Mouse (Mus musculus) small intestine, adult 2 months (tissue): ENCODE data around the gene Ubn2. TPM values are rescaled to one million over a fixed set of nuclear protein-coding genes. Genes with fewer than 3 reads are reported as not detected.

Source experiments
- H3K27ac ChIP-seq: fragments of 200-500 bp; 2 replicates; pipeline ENCODE4 v1.5.1; 2012; ENCODE audit warnings: low read depth, low read length, control low read depth, inconsistent platforms; ENCODE audit not compliant: insufficient read depth
- H3K27me3 ChIP-seq: fragments of 200-500 bp; 2 replicates; pipeline ENCODE4 v1.6.1; 2012; ENCODE audit warnings: mild to moderate bottlenecking, moderate library complexity, low read length, inconsistent platforms; ENCODE audit not compliant: control insufficient read depth, insufficient read depth
- H3K36me3 ChIP-seq: fragments of 200-500 bp; 2 replicates; pipeline ENCODE4 v1.6.1; 2012; ENCODE audit warnings: mild to moderate bottlenecking, low read length, control low read depth, inconsistent platforms; ENCODE audit not compliant: control insufficient read depth, insufficient read depth
- H3K4me1 ChIP-seq: fragments of 200-500 bp; 2 replicates; pipeline ENCODE4 v1.6.1; 2012; ENCODE audit warnings: low read length, inconsistent platforms, mixed read lengths; ENCODE audit not compliant: control insufficient read depth, insufficient read depth, insufficient read length
- H3K4me3 ChIP-seq: fragments of 200-500 bp; 2 replicates; pipeline ENCODE4 v1.5.1; 2012; ENCODE audit warnings: low read depth, mild to moderate bottlenecking, control low read depth, inconsistent platforms, low read length, moderate library complexity
- CTCF ChIP-seq: fragments of 200-500 bp; IDR thresholded peaks from 2 replicates; pipeline ENCODE4 v1.5.1; 2012; ENCODE audit warnings: low read depth, mild to moderate bottlenecking, control low read depth, inconsistent platforms, low read length, moderate library complexity, mixed read lengths; ENCODE audit not compliant: insufficient replicate concordance, insufficient read length; ENCODE audit errors: extremely low read depth
- POLR2A ChIP-seq: fragments of 200-500 bp; IDR thresholded peaks from 2 replicates; pipeline ENCODE4 v1.6.1; 2012; ENCODE audit warnings: low read depth, mild to moderate bottlenecking, control low read depth, inconsistent platforms, low read length, moderate library complexity
- WGBS: fragments of 180-500 bp; shearing (Covaris S2); methylation state at CpG from one replicate; pipeline ENCODE4 v1.1.7; 2018; 5-methylcytosine and 5-hydroxymethylcytosine counted together
- polyA plus RNA-seq: library from polyadenylated mRNA; depleted of rRNA; stranded (reverse); fragments of >200 nt; gene quantifications from 2 replicates; pipeline ENCODE4 v1.2.3, GENCODE M21; 2012

Ubn2 gene
- polyA plus RNA-seq, 1 experiment: 5.1 TPM

GRCm38 (mm10) chr6:38523851-38524250 lies 90.1 kb downstream of the Ubn2 start:
- Histone ChIP-seq H3K4me1 (peaks cover 2% of the 10 kb centered on the region; the same call in 1 of the 2 replicates), H3K36me3 (no peaks in the 10 kb centered on the region), H3K4me3 (no peak overlapping the region), H3K27me3 (no peaks in the 10 kb centered on the region), H3K27ac (no peak overlapping the region)
- 11% methylated on average over 8 of the region's 8 CpGs for WGBS
- no peak for TF ChIP-seq CTCF
- TF ChIP-seq POLR2A: no peak

GRCm38 (mm10) chr6:38531211-38531820 lies 97.6 kb downstream of the Ubn2 start:
- TF ChIP-seq CTCF: peak; percentile 46; the same call in 1 of the 2 replicates
- TF ChIP-seq POLR2A: no peak
- no peak overlapping the region for H3K4me3 ChIP-seq
- H3K4me1 ChIP-seq: peaks cover 4% of the 10 kb centered on the region; the same call in 1 of the 2 replicates
- no peaks in the 10 kb centered on the region for H3K27me3 ChIP-seq
- no peaks in the 10 kb centered on the region for H3K36me3 ChIP-seq
- peak overlapping the region; percentile 33; the same call in 1 of the 2 replicates for H3K27ac ChIP-seq
- WGBS: 52% methylated on average over 5 of the region's 5 CpGs

- H3K27ac ChIP-seq: peak overlapping the region; percentile 95
- H3K27me3 ChIP-seq: no peaks in the 10 kb centered on the region
- 6% methylated on average over 25 of the region's 25 CpGs for WGBS
- no peak for TF ChIP-seq POLR2A
- no peak for TF ChIP-seq CTCF
- H3K36me3 ChIP-seq: no peaks in the 10 kb centered on the region
- peaks cover 4% of the 10 kb centered on the region; the same call in 1 of the 2 replicates for H3K4me1 ChIP-seq
- H3K4me3 ChIP-seq: peak overlapping the region; percentile 66
Observed at GRCm38 (mm10) chr6:38532500-38533420, 99.0 kb downstream of the Ubn2 start.

GRCm38 (mm10) chr6:38533428-38534405 lies 100.0 kb downstream of the Ubn2 start, which contains the start of gene Fmc1:
Gene Fmc1, plus strand, starts transcription at chr6:38533502.
- no peaks in the 10 kb centered on the region for H3K36me3 ChIP-seq
- TF ChIP-seq CTCF: no peak
- peak; percentile 79; the same call in 1 of the 2 replicates for TF ChIP-seq POLR2A
- H3K4me1 ChIP-seq: peaks cover 4% of the 10 kb centered on the region; the same call in 1 of the 2 replicates
- H3K4me3 ChIP-seq: peak within 1 kb of the TSS; percentile 89
- under 1% methylated on average over 41 of the region's 41 CpGs for WGBS
- H3K27ac ChIP-seq: peak within 1 kb of the TSS; percentile 95
- no peaks in the 10 kb centered on the region for H3K27me3 ChIP-seq

- Histone ChIP-seq H3K27me3 (no peaks in the 10 kb centered on the region), H3K27ac (peak overlapping the region; percentile 91), H3K36me3 (no peaks in the 10 kb centered on the region; the same call in 1 of the 2 replicates), H3K4me3 (peak overlapping the region; percentile 89), H3K4me1 (peaks cover 4% of the 10 kb centered on the region; the same call in 1 of the 2 replicates)
- peak; percentile 25; the same call in 1 of the 2 replicates for TF ChIP-seq POLR2A
- peak; percentile 90 for TF ChIP-seq CTCF
- WGBS: under 1% methylated on average over 53 of the region's 53 CpGs
Observed at GRCm38 (mm10) chr6:38534640-38535365, 101.1 kb downstream of the Ubn2 start.

- Histone ChIP-seq H3K4me1 (peaks cover 4% of the 10 kb centered on the region; the same call in 1 of the 2 replicates), H3K27me3 (no peaks in the 10 kb centered on the region), H3K27ac (no peak overlapping the region), H3K36me3 (no peaks in the 10 kb centered on the region; the same call in 1 of the 2 replicates), H3K4me3 (peak overlapping the region; percentile 89)
- TF ChIP-seq CTCF (no peak), POLR2A (no peak)
- WGBS: under 1% methylated on average over 9 of the region's 9 CpGs
Observed at GRCm38 (mm10) chr6:38535366-38535690, 101.6 kb downstream of the Ubn2 start.
